Mouse (Mus musculus) T-cell, adult 2 months (primary cell): ENCODE measurements around the gene Ip6k2.

Source experiments
- DNase-seq: peaks from one replicate; pipeline ENCODE4 v3.0.0; 2022; ENCODE audit warnings: low spot score

The Ip6k2 gene

GRCm38 (mm10) chr9:108824144-108824685 lies 40.6 kb downstream of the Ip6k2 start:
- DNase-seq = no peak

GRCm38 (mm10) chr9:108824755-108825413 lies 41.3 kb downstream of the Ip6k2 start:
- no peak for DNase-seq

GRCm38 (mm10) chr9:108825820-108826699 lies 42.5 kb downstream of the Ip6k2 start, which contains the start of gene Celsr3:
TSS of gene Celsr3 (plus strand) at chr9:108826320.
- no peak for DNase-seq

GRCm38 (mm10) chr9:108826700-108827340 lies 43.2 kb downstream of the Ip6k2 start:
- DNase-seq = peak; percentile 68

GRCm38 (mm10) chr9:108827454-108827853 lies 43.9 kb downstream of the Ip6k2 start:
- DNase-seq = no peak

GRCm38 (mm10) chr9:108827906-108828305 lies 44.3 kb downstream of the Ip6k2 start:
- DNase-seq = no peak

GRCm38 (mm10) chr9:108831637-108832036 lies 48.0 kb downstream of the Ip6k2 start:
- DNase-seq = peak; percentile 20

GRCm38 (mm10) chr9:108832390-108833108 lies 49.0 kb downstream of the Ip6k2 start:
- DNase-seq = peak; percentile 83

GRCm38 (mm10) chr9:108842989-108843388 lies 59.4 kb downstream of the Ip6k2 start:
- DNase-seq = no peak

- no peak for DNase-seq
Measured at GRCm38 (mm10) chr9:108845390-108845789, 61.8 kb downstream of the Ip6k2 start.

GRCm38 (mm10) chr9:108847374-108847773 lies 63.8 kb downstream of the Ip6k2 start:
- DNase-seq = no peak

- DNase-seq = no peak
Measured at GRCm38 (mm10) chr9:108848419-108848818, 64.8 kb downstream of the Ip6k2 start.

GRCm38 (mm10) chr9:108852976-108853375 lies 69.4 kb downstream of the Ip6k2 start, which contains the start of gene Slc26a6:
TSS of gene Slc26a6 (plus strand) at chr9:108853283.
- DNase-seq = no peak

GRCm38 (mm10) chr9:108853635-108854240 lies 70.1 kb downstream of the Ip6k2 start:
- peak; percentile 89 for DNase-seq

GRCm38 (mm10) chr9:108854241-108854696 lies 70.7 kb downstream of the Ip6k2 start:
- DNase-seq = peak; percentile 85

GRCm38 (mm10) chr9:108855335-108855734 lies 71.7 kb downstream of the Ip6k2 start:
- no peak for DNase-seq
